In genomic region chr17:24259702-24260101, GRCm38 (mm10) we compare ENCODE assay signal across 10 mouse cellular contexts.
"Had no signal": no experiment of that assay in that cellular context is flagged by ENCODE, and none has a peak within 500 bp of the region (broad histone marks: within the 10 kb centered on the region; RNA-seq: fewer than 3 reads in every experiment).

No protein-coding gene starts in this region.

- DNase-seq: kidney, postnatal 36 days; layer of hippocampus, adult 9-11 months; layer of hippocampus, postnatal 36 days; liver; lung, adult 18-20 months; retina, postnatal 1 day; right cerebral cortex, postnatal 4 days; spleen, adult 18-20 months; thymus, postnatal 4 days had no signal

- ATAC-seq: midbrain, embryonic 15.5 days had no signal
